Mouse (Mus musculus) embryonic facial prominence, embryonic 11.5 days (tissue): ENCODE results near the gene Hoxa9. TPM values are rescaled to one million over a fixed set of nuclear protein-coding genes. Genes with fewer than 3 reads are reported as not detected.

Experiments used
- ATAC-seq: fragments of 200-750 bp; cut with Nextera tagmentation; replicated peaks from 2 replicates; pipeline ENCODE4 v1.8.0; 2017; ENCODE audit warnings: low read depth; ENCODE audit not compliant: insufficient number of reproducible peaks, low FRiP score, low TSS enrichment
- DNase-seq: peaks from one replicate; pipeline ENCODE4 v3.0.0-alpha.2; 2015; ENCODE audit warnings: low spot score
- H3K27ac ChIP-seq: fragments of 300-500 bp; sonication (generic); replicated peaks from 2 replicates; pipeline ENCODE4 v1.5.1; 2014; ENCODE audit warnings: mild to moderate bottlenecking, low read depth, low read length, control low read depth
- H3K27me3 ChIP-seq: fragments of 300-500 bp; sonication (generic); 2 replicates; pipeline ENCODE4 v1.6.1; 2014; ENCODE audit warnings: mild to moderate bottlenecking, low read length, moderate library complexity, mixed read lengths; ENCODE audit not compliant: control insufficient read depth, insufficient read depth
- H3K36me3 ChIP-seq: fragments of 300-500 bp; sonication (generic); replicated peaks from 2 replicates; pipeline ENCODE4 v1.6.1; 2014; ENCODE audit warnings: low read depth, mild to moderate bottlenecking, low read length, moderate library complexity, mixed read lengths; ENCODE audit not compliant: control insufficient read depth, insufficient read depth
- H3K4me1 ChIP-seq: fragments of 300-500 bp; sonication (generic); 2 replicates; pipeline ENCODE4 v1.6.1; 2014; ENCODE audit warnings: low read length, mixed read lengths; ENCODE audit not compliant: control insufficient read depth, insufficient read depth
- H3K4me2 ChIP-seq: fragments of 300-500 bp; sonication (generic); 2 replicates; pipeline ENCODE4 v1.6.1; 2014; ENCODE audit warnings: low read depth, mild to moderate bottlenecking, control low read depth, low read length, moderate library complexity
- H3K4me3 ChIP-seq: fragments of 300-500 bp; sonication (generic); 2 replicates; pipeline ENCODE4 v1.5.1; 2014; ENCODE audit warnings: low read depth, low read length, control low read depth
- H3K9ac ChIP-seq: fragments of 300-500 bp; sonication (generic); replicated peaks from 2 replicates; pipeline ENCODE4 v1.6.1; 2014; ENCODE audit warnings: mild to moderate bottlenecking, control low read depth, low read length
- H3K9me3 ChIP-seq: fragments of 300-500 bp; sonication (generic); replicated peaks from 2 replicates; pipeline ENCODE4 v1.6.1; 2016; ENCODE audit warnings: mild to moderate bottlenecking, low read length, inconsistent platforms, mixed read lengths; ENCODE audit not compliant: control insufficient read depth
- WGBS: fragments of 180-500 bp; shearing (Covaris S2); extraction: QIAGEN DNeasy Blood & Tissue Kit; methylation state at CpG from one replicate; pipeline ENCODE4 v1.1.7; 2014; 5-methylcytosine and 5-hydroxymethylcytosine counted together
- polyA plus RNA-seq: library from polyadenylated mRNA; unstranded; fragments of >200 nt; fragmentation: Nextera tagmentation; extraction: Ambion mirVana; gene quantifications from 2 replicates; pipeline ENCODE4 v1.2.1, GENCODE M21; 2014

Hoxa9 gene
- polyA plus RNA-seq, 1 experiment from 2014 or later = 0.11 TPM

- DNase-seq (no peak), ATAC-seq (no peak)
- Histone ChIP-seq H3K4me1 (peaks cover 5% of the 10 kb centered on the region; the same call in 1 of the 2 replicates), H3K9ac (no peak overlapping the region), H3K36me3 (no peaks in the 10 kb centered on the region), H3K9me3 (no peaks in the 10 kb centered on the region), H3K4me3 (no peak overlapping the region), H3K4me2 (no peak overlapping the region), H3K27me3 (peaks cover 74% of the 10 kb centered on the region), H3K27ac (no peak overlapping the region)
- WGBS = under 1% methylated on average over 24 of the region's 25 CpGs
Measured at GRCm38 (mm10) chr6:52259081-52259790, 28.3 kb upstream of the Hoxa9 start.

- H3K4me2 ChIP-seq = no peak overlapping the region
- no peak overlapping the region for H3K4me3 ChIP-seq
- no peaks in the 10 kb centered on the region for H3K9me3 ChIP-seq
- no peak overlapping the region for H3K9ac ChIP-seq
- ATAC-seq = no peak
- no peaks in the 10 kb centered on the region for H3K36me3 ChIP-seq
- DNase-seq = peak; percentile 90
- H3K4me1 ChIP-seq = peaks cover 5% of the 10 kb centered on the region; the same call in 1 of the 2 replicates
- H3K27me3 ChIP-seq = peaks cover 78% of the 10 kb centered on the region
- WGBS = under 1% methylated on average over 6 of the region's 6 CpGs
- H3K27ac ChIP-seq = no peak overlapping the region
Measured at GRCm38 (mm10) chr6:52256956-52257355, 26.1 kb upstream of the Hoxa9 start.

- under 1% methylated on average over 59 of the region's 59 CpGs for WGBS
- Histone ChIP-seq H3K36me3 (no peaks in the 10 kb centered on the region), H3K27ac (no peak overlapping the region), H3K4me3 (no peak overlapping the region), H3K9ac (no peak overlapping the region), H3K27me3 (peaks cover 81% of the 10 kb centered on the region), H3K4me2 (no peak overlapping the region; the same call in 1 of the 2 replicates), H3K9me3 (no peaks in the 10 kb centered on the region), H3K4me1 (no peaks in the 10 kb centered on the region; the same call in 1 of the 2 replicates)
- DNase-seq = peak; percentile 27
- no peak for ATAC-seq
Measured at GRCm38 (mm10) chr6:52253511-52254500, 22.9 kb upstream of the Hoxa9 start.

GRCm38 (mm10) chr6:52252775-52253376 lies 22.0 kb upstream of the Hoxa9 start:
- DNase-seq (no peak), ATAC-seq (no peak)
- under 1% methylated on average over 35 of the region's 35 CpGs for WGBS
- no peak overlapping the region for H3K27ac ChIP-seq
- no peaks in the 10 kb centered on the region; the same call in 1 of the 2 replicates for H3K4me1 ChIP-seq
- no peaks in the 10 kb centered on the region for H3K9me3 ChIP-seq
- no peaks in the 10 kb centered on the region for H3K36me3 ChIP-seq
- peaks cover 82% of the 10 kb centered on the region for H3K27me3 ChIP-seq
- H3K4me3 ChIP-seq = no peak overlapping the region
- H3K4me2 ChIP-seq = no peak overlapping the region
- H3K9ac ChIP-seq = no peak overlapping the region

- WGBS = under 1% methylated on average over 24 of the region's 24 CpGs
- Histone ChIP-seq H3K36me3 (no peaks in the 10 kb centered on the region), H3K4me2 (no peak overlapping the region), H3K27ac (no peak overlapping the region), H3K4me3 (no peak overlapping the region), H3K4me1 (no peaks in the 10 kb centered on the region; the same call in 1 of the 2 replicates), H3K27me3 (peaks cover 82% of the 10 kb centered on the region), H3K9ac (no peak overlapping the region), H3K9me3 (no peaks in the 10 kb centered on the region)
- DNase-seq (no peak), ATAC-seq (no peak)
Measured at GRCm38 (mm10) chr6:52252016-52252774, 21.3 kb upstream of the Hoxa9 start.

- H3K27ac ChIP-seq = no peak overlapping the region
- H3K9ac ChIP-seq = no peak overlapping the region
- H3K4me3 ChIP-seq = no peak overlapping the region
- 8% methylated on average over 7 of the region's 7 CpGs for WGBS
- H3K4me1 ChIP-seq = no peaks in the 10 kb centered on the region; the same call in 1 of the 2 replicates
- no peak overlapping the region for H3K4me2 ChIP-seq
- peaks cover 84% of the 10 kb centered on the region for H3K27me3 ChIP-seq
- H3K9me3 ChIP-seq = no peaks in the 10 kb centered on the region
- H3K36me3 ChIP-seq = no peaks in the 10 kb centered on the region
- no peak for ATAC-seq
- no peak for DNase-seq
Measured at GRCm38 (mm10) chr6:52251177-52251879, 20.4 kb upstream of the Hoxa9 start.

- no peaks in the 10 kb centered on the region for H3K9me3 ChIP-seq
- H3K9ac ChIP-seq = no peak overlapping the region
- H3K4me3 ChIP-seq = no peak overlapping the region
- no peaks in the 10 kb centered on the region for H3K36me3 ChIP-seq
- 0% methylated on average over 4 of the region's 4 CpGs for WGBS
- H3K27ac ChIP-seq = no peak overlapping the region
- ATAC-seq (no peak), DNase-seq (no peak)
- peaks cover 89% of the 10 kb centered on the region for H3K27me3 ChIP-seq
- no peak overlapping the region for H3K4me2 ChIP-seq
- H3K4me1 ChIP-seq = no peaks in the 10 kb centered on the region; the same call in 1 of the 2 replicates
Measured at GRCm38 (mm10) chr6:52249826-52250225, 18.9 kb upstream of the Hoxa9 start.
